Mouse (Mus musculus): ENCODE results near the gene Scaf1.

GRCm38 (mm10) chr7:45056329-45056971 lies 40.3 kb upstream of the Scaf1 start:
- TF ChIP-seq MAFK (IDR thresholded peaks at IDR 0.05; ENCODE audit: insufficient read depth, low read depth, low read length), result no peak
- TF ChIP-seq CHD2 (IDR thresholded peaks at IDR 0.05; ENCODE audit: low read depth, low read length), result no peak
- TF ChIP-seq ZC3H11A (IDR thresholded peaks at IDR 0.05; ENCODE audit: borderline replicate concordance, low read depth, low read length), result no peak
- TF ChIP-seq HCFC1 (IDR thresholded peaks at IDR 0.05; ENCODE audit: borderline replicate concordance, insufficient read depth, low read length), result no peak
- TF ChIP-seq ZNF384 (IDR thresholded peaks at IDR 0.05; ENCODE audit: low read depth, low read length), result no peak

Data from ES-E14 (cell line).